Mouse (Mus musculus): ENCODE data around the gene Sobp. TPM values are rescaled to one million over a fixed set of nuclear protein-coding genes. Genes with fewer than 3 reads are reported as not detected.

The Sobp gene
- polyA plus RNA-seq, 1 experiment from 2014 or later, result 8.3 TPM

GRCm38 (mm10) chr10:42980999-42981757 lies 193.2 kb downstream of the Sobp start:
- Histone ChIP-seq H3K27me3 (0 out of 2 replicates have a peak, but pooled peaks cover 4% of the 10 kb centered on the region), H3K4me1 (replicated peaks) (peaks cover 11% of the 10 kb centered on the region; the same call in 1 of the 2 replicates), H3K9ac (no peak overlapping the region), H3K4me2 (no peak overlapping the region), H3K9me3 (no peaks in the 10 kb centered on the region), H3K36me3 (no peaks in the 10 kb centered on the region), H3K27ac (replicated peaks) (no peak overlapping the region), H3K4me3 (no peak overlapping the region)
- WGBS, result 37% methylated on average over 7 of the region's 7 CpGs
- peak; percentile 81 for ATAC-seq (ENCODE audit: low read depth)

- H3K27me3 ChIP-seq, result peaks cover 4% of the 10 kb centered on the region; the same call in 1 of the 2 replicates
- H3K4me3 ChIP-seq, result no peak overlapping the region
- no peak overlapping the region for H3K9ac ChIP-seq
- H3K36me3 ChIP-seq, result no peaks in the 10 kb centered on the region
- no peaks in the 10 kb centered on the region for H3K9me3 ChIP-seq
- H3K4me2 ChIP-seq, result no peak overlapping the region
- no peak for ATAC-seq (ENCODE audit: low read depth)
- H3K4me1 ChIP-seq (replicated peaks), result peaks cover 11% of the 10 kb centered on the region; the same call in 1 of the 2 replicates
- 66% methylated on average over 3 of the region's 3 CpGs for WGBS
- no peak overlapping the region for H3K27ac ChIP-seq (replicated peaks)
Observed at GRCm38 (mm10) chr10:42978346-42978745, 196.0 kb downstream of the Sobp start.

DNA sequence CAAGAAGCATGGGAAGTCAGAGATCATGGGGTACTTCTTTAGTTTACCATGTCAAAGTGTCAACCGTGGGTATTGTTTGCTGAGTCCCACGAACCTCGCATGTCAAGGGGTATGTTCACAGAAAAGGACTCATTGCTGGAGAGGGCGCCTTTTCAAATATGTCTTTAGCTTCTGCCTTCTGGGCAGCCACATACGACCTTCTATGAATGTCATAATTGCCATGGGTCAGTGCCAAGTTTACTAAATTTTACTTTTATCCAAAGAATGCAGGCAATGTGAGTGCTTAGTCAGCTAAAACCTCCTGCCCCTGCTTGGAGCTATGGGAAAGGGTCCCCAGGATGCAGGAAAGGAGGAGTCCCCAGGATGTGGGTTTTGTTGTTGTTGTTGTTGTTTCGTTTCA lies 197.8 kb downstream of the Sobp start:
- no peaks in the 10 kb centered on the region for H3K9me3 ChIP-seq
- no peak for ATAC-seq (ENCODE audit: low read depth)
- no peak overlapping the region for H3K27ac ChIP-seq (replicated peaks)
- 86% methylated on average over 6 of the region's 6 CpGs for WGBS
- peaks cover 24% of the 10 kb centered on the region for H3K4me1 ChIP-seq (replicated peaks)
- no peak overlapping the region for H3K4me3 ChIP-seq
- no peak overlapping the region for H3K9ac ChIP-seq
- H3K36me3 ChIP-seq, result no peaks in the 10 kb centered on the region
- peaks cover 4% of the 10 kb centered on the region; the same call in 1 of the 2 replicates for H3K27me3 ChIP-seq
- no peak overlapping the region for H3K4me2 ChIP-seq

DNA sequence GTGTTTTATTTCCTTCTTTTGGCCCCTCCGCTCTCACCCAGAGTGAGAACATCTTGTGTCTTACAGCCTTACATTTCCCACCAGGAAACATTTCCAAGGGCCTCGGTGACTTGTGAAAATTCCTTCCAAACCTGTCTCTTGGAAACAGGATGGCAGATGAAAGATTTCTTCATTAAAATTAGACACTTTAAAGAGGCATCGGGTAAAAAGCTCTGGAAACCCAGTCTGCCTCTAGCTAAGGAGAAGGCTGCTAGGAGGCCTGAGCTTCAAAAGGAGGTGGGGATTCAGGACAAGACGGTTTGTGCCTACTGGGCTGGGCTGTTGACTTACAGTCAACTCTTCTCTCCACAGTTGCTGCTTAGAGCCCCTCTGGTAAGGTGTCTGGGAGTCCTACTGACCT lies 200.8 kb downstream of the Sobp start:
- H3K27me3 ChIP-seq, result peaks cover 4% of the 10 kb centered on the region; the same call in 1 of the 2 replicates
- no peak overlapping the region for H3K9ac ChIP-seq
- H3K27ac ChIP-seq (replicated peaks), result no peak overlapping the region
- no peak overlapping the region for H3K4me3 ChIP-seq
- WGBS, result 44% methylated on average over 4 of the region's 4 CpGs
- H3K9me3 ChIP-seq, result no peaks in the 10 kb centered on the region
- H3K4me1 ChIP-seq (replicated peaks), result peaks cover 26% of the 10 kb centered on the region
- ATAC-seq (ENCODE audit: low read depth), result no peak
- no peaks in the 10 kb centered on the region for H3K36me3 ChIP-seq
- H3K4me2 ChIP-seq, result no peak overlapping the region

- H3K4me2 ChIP-seq, result no peak overlapping the region
Observed at GRCm38 (mm10) chr10:42972504-42973172, 201.7 kb downstream of the Sobp start.

GRCm38 (mm10) chr10:42968332-42968731 lies 206.0 kb downstream of the Sobp start:
- Histone ChIP-seq H3K9me3 (no peaks in the 10 kb centered on the region), H3K4me2 (no peak overlapping the region), H3K4me3 (no peak overlapping the region), H3K36me3 (no peaks in the 10 kb centered on the region), H3K9ac (no peak overlapping the region), H3K27me3 (no peaks in the 10 kb centered on the region), H3K4me1 (replicated peaks) (peaks cover 26% of the 10 kb centered on the region), H3K27ac (replicated peaks) (no peak overlapping the region)
- ATAC-seq (ENCODE audit: low read depth), result no peak
- 10% methylated on average over 2 of the region's 2 CpGs for WGBS

More at GRCm38 (mm10) chr10:42972504-42973172, 201.7 kb downstream of the Sobp start:
- H3K27me3 ChIP-seq, result no peaks in the 10 kb centered on the region; the same call in 1 of the 2 replicates
- no peaks in the 10 kb centered on the region for H3K9me3 ChIP-seq
- H3K27ac ChIP-seq (replicated peaks), result no peak overlapping the region
- WGBS, result 31% methylated on average over 18 of the region's 18 CpGs
- H3K4me1 ChIP-seq (replicated peaks), result peaks cover 26% of the 10 kb centered on the region
- ATAC-seq (ENCODE audit: low read depth), result peak; percentile 78
- H3K9ac ChIP-seq, result no peak overlapping the region
- H3K4me3 ChIP-seq, result no peak overlapping the region
- no peaks in the 10 kb centered on the region for H3K36me3 ChIP-seq

DNA sequence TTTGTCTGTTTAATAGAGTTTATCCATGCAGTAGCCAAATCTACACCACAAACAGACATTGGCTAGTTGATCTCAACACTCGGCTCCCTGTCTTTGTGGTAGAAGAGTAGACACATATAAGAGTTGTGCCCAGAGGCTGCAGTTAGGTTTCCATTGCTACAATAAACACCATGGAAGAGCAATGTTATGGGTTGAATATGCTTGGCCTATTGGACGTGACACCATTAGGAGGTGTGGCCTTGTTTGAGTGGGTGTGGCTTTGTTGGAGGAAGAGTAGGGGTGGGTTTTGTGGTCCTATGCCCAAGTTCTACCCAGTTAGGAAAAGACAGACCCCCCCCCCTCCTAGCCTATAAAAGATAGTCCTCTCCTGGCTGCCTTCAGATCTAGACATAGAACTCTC lies 211.3 kb downstream of the Sobp start:
- no peak overlapping the region for H3K27ac ChIP-seq (replicated peaks)
- H3K36me3 ChIP-seq, result no peaks in the 10 kb centered on the region
- no peak overlapping the region for H3K4me3 ChIP-seq
- H3K9ac ChIP-seq, result no peak overlapping the region
- H3K4me2 ChIP-seq, result no peak overlapping the region
- no peaks in the 10 kb centered on the region for H3K9me3 ChIP-seq
- 93% methylated on average over 2 of the region's 2 CpGs for WGBS
- no peak for ATAC-seq (ENCODE audit: low read depth)
- peaks cover 9% of the 10 kb centered on the region for H3K4me1 ChIP-seq (replicated peaks)
- no peaks in the 10 kb centered on the region for H3K27me3 ChIP-seq

- Histone ChIP-seq H3K36me3 (no peaks in the 10 kb centered on the region), H3K9ac (no peak overlapping the region), H3K4me2 (no peak overlapping the region), H3K27me3 (no peaks in the 10 kb centered on the region), H3K27ac (replicated peaks) (no peak overlapping the region), H3K4me3 (no peak overlapping the region), H3K9me3 (no peaks in the 10 kb centered on the region), H3K4me1 (replicated peaks) (peaks cover 12% of the 10 kb centered on the region)
- 94% methylated on average over 13 of the region's 13 CpGs for WGBS
- ATAC-seq (ENCODE audit: low read depth), result no peak
Observed at GRCm38 (mm10) chr10:42962655-42963054, 211.7 kb downstream of the Sobp start.

- no peaks in the 10 kb centered on the region for H3K9me3 ChIP-seq
- H3K9ac ChIP-seq, result no peak overlapping the region
- no peak overlapping the region for H3K4me2 ChIP-seq
- H3K4me1 ChIP-seq (replicated peaks), result peaks cover 15% of the 10 kb centered on the region
- WGBS, result 90% methylated on average over 6 of the region's 6 CpGs
- no peaks in the 10 kb centered on the region for H3K36me3 ChIP-seq
- H3K27me3 ChIP-seq, result peaks cover 4% of the 10 kb centered on the region; the same call in 1 of the 2 replicates
- no peak for ATAC-seq (ENCODE audit: low read depth)
- H3K4me3 ChIP-seq, result no peak overlapping the region
- H3K27ac ChIP-seq (replicated peaks), result no peak overlapping the region
Observed at GRCm38 (mm10) chr10:42962181-42962601, 212.1 kb downstream of the Sobp start.

- H3K36me3 ChIP-seq, result no peaks in the 10 kb centered on the region
- H3K4me3 ChIP-seq, result no peak overlapping the region
- H3K4me1 ChIP-seq (replicated peaks), result peaks cover 15% of the 10 kb centered on the region
- H3K9me3 ChIP-seq, result no peaks in the 10 kb centered on the region
- peaks cover 7% of the 10 kb centered on the region; the same call in 1 of the 2 replicates for H3K27me3 ChIP-seq
- WGBS, result 71% methylated on average over 6 of the region's 6 CpGs
- no peak overlapping the region for H3K4me2 ChIP-seq
- no peak overlapping the region for H3K9ac ChIP-seq
- ATAC-seq (ENCODE audit: low read depth), result no peak
- no peak overlapping the region for H3K27ac ChIP-seq (replicated peaks)
Observed at GRCm38 (mm10) chr10:42961771-42962170, 212.6 kb downstream of the Sobp start.

GRCm38 (mm10) chr10:42958686-42959085 lies 215.6 kb downstream of the Sobp start:
- ATAC-seq (ENCODE audit: low read depth), result no peak
- Histone ChIP-seq H3K36me3 (no peaks in the 10 kb centered on the region), H3K4me2 (peak overlapping the region; percentile 49), H3K4me1 (replicated peaks) (peaks cover 15% of the 10 kb centered on the region), H3K9me3 (no peaks in the 10 kb centered on the region), H3K4me3 (peak overlapping the region; percentile 28; the same call in 1 of the 2 replicates), H3K27me3 (peaks cover 9% of the 10 kb centered on the region; the same call in 1 of the 2 replicates), H3K9ac (peak overlapping the region; percentile 60), H3K27ac (replicated peaks) (no peak overlapping the region)
- WGBS, result 21% methylated on average over 4 of the region's 4 CpGs

Data from neural tube, embryonic 13.5 days (tissue).